ENCODE assay signal across 1 mouse cellular context in genomic region chr19:32249181-32250130, GRCm38 (mm10).
TF ChIP-seq lines count a peak whose summit lies in the region.

No protein-coding gene starts in this region.

TF ChIP-seq in MEL, 35 proteins besides CTCF, POLR2A, EP300 and RAD21 (continued from another document):
- TF ChIP-seq MYC (IDR thresholded peaks at IDR 0.05; ENCODE audit: low read depth, low read length) (no peak), CHD2 (IDR thresholded peaks at IDR 0.05; ENCODE audit: low read length) (no peak)
